Mouse (Mus musculus) embryonic facial prominence, embryonic 13.5 days (tissue): Measurements from ENCODE around the gene Ngp. TPM values are rescaled to one million over a fixed set of nuclear protein-coding genes. Genes with fewer than 3 reads are reported as not detected.
"Not testable (repeated sequence)": the region's sequence is repeated elsewhere in the genome, so short reads cannot be mapped to it uniquely, and the experiment has no call there.

ENCODE experiments used
- ATAC-seq: fragments of 200-750 bp; cut with Nextera tagmentation; 2 replicates; pipeline ENCODE4 v1.8.0; 2017; ENCODE audit warnings: low read depth; ENCODE audit not compliant: insufficient number of reproducible peaks, insufficient read depth, low FRiP score, low TSS enrichment
- H3K27ac ChIP-seq: fragments of 300-500 bp; sonication (generic); 2 replicates; pipeline ENCODE4 v1.5.1; 2015; ENCODE audit warnings: moderate library complexity, mild to moderate bottlenecking, inconsistent platforms
- H3K27me3 ChIP-seq: fragments of 300-500 bp; sonication (generic); 2 replicates; pipeline ENCODE4 v1.6.1; 2015; ENCODE audit warnings: mild to moderate bottlenecking, inconsistent platforms
- H3K36me3 ChIP-seq: fragments of 300-500 bp; sonication (generic); 2 replicates; pipeline ENCODE4 v1.6.1; 2015; ENCODE audit warnings: mild to moderate bottlenecking, inconsistent platforms
- H3K4me1 ChIP-seq: fragments of 300-500 bp; sonication (generic); 2 replicates; pipeline ENCODE4 v1.6.1; 2015; ENCODE audit warnings: inconsistent platforms
- H3K4me2 ChIP-seq: fragments of 300-500 bp; sonication (generic); 2 replicates; pipeline ENCODE4 v1.6.1; 2015; ENCODE audit warnings: moderate library complexity, mild to moderate bottlenecking, inconsistent platforms
- H3K4me3 ChIP-seq: fragments of 300-500 bp; sonication (generic); 2 replicates; pipeline ENCODE4 v1.5.1; 2015; ENCODE audit warnings: mild to moderate bottlenecking, inconsistent platforms
- H3K9ac ChIP-seq: fragments of 300-500 bp; sonication (generic); 2 replicates; pipeline ENCODE4 v1.6.1; 2015; ENCODE audit warnings: mild to moderate bottlenecking, inconsistent platforms
- H3K9me3 ChIP-seq: fragments of 300-500 bp; sonication (generic); 2 replicates; pipeline ENCODE4 v1.6.1; 2016; ENCODE audit warnings: inconsistent platforms
- WGBS: fragments of 180-500 bp; shearing (Covaris S2); methylation state at CpG from one replicate; pipeline ENCODE4 v1.1.7; 2015; ENCODE audit warnings: mixed read lengths; 5-methylcytosine and 5-hydroxymethylcytosine counted together
- polyA plus RNA-seq: library from polyadenylated mRNA; unstranded; fragments of >200 nt; fragmentation: Nextera tagmentation; extraction: Ambion mirVana; gene quantifications from 2 replicates; pipeline ENCODE4 v1.2.1, GENCODE M21; 2015

Ngp gene
- polyA plus RNA-seq, 1 experiment from 2014 or later = 1.1 TPM

DNA sequence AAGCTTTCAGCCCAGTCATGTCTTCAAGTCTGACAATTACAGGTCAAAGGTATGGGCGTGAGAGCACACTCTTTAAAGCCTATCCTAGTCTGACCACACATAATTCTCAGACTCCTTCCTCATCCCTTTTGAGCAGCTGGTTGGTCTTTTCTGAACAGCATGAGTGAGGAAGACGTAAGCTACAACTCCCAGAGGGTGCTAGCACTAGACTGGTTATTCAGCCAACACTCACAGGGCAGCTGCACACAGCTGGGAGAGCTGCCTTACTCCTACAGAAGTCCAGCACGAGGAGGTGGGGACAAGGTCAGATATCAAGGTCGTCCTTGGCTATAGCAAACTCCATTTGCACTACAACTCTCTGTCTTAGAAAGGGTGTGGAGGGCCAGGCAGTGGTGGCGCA lies 18.9 kb upstream of the Ngp start:
- Histone ChIP-seq H3K9me3 (no peaks in the 10 kb centered on the region), H3K36me3 (peaks cover 36% of the 10 kb centered on the region), H3K9ac (no peak overlapping the region), H3K4me3 (no peak overlapping the region), H3K4me1 (0 out of 2 replicates have a peak, but pooled peaks cover under 1% of the 10 kb centered on the region), H3K4me2 (no peak overlapping the region), H3K27me3 (no peaks in the 10 kb centered on the region), H3K27ac (no peak overlapping the region)
- ATAC-seq = no peak
- WGBS = 90% methylated on average over 5 of the region's 5 CpGs

DNA sequence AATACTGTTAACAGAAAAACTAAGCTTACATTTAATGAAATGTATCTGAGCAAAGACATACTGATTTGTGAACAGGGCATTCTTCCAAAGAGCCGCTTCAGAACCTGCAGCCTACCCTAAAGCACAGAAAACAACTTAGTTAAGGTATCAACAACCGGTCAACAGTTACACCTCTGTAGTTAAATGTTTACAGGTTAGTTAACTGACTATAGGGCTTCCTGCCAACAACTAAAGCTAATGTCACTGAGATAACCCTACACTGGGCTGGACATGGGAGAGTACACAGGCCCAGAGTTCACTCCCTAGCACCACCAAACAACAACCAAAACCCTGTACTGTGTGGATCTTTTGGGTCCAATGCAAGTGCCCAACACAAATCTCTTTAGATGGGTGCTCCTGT lies 16.8 kb upstream of the Ngp start:
- WGBS = 97% methylated on average over 2 of the region's 2 CpGs
- no peaks in the 10 kb centered on the region for H3K27me3 ChIP-seq
- no peak overlapping the region for H3K4me2 ChIP-seq
- no peak overlapping the region for H3K4me3 ChIP-seq
- no peak overlapping the region for H3K9ac ChIP-seq
- H3K36me3 ChIP-seq = peaks cover 24% of the 10 kb centered on the region
- no peak overlapping the region for H3K27ac ChIP-seq
- H3K4me1 ChIP-seq = peaks cover 14% of the 10 kb centered on the region
- H3K9me3 ChIP-seq = no peaks in the 10 kb centered on the region
- no peak for ATAC-seq

DNA sequence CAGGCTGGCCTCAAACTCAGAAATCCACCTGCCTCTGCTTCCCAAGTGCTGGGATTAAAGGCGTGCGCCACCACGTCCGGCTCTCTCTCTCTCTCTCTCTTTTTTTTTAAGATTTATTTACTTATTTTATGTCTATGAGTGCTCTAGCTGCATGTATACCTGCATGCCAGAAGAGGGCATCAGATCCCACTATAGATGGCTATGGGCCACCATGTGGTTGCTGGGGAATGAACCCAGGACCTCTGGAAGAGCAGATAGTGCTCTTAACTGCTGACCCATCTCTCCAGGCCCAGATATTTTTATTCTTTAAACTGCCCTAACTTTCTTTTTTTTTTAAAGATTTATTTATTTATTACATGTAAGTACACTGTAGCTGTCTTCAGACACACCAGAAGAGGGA lies 16.3 kb upstream of the Ngp start:
- not testable (repeated sequence) for H3K9me3 ChIP-seq, H3K4me3 ChIP-seq, H3K9ac ChIP-seq, ATAC-seq, H3K27ac ChIP-seq, H3K4me2 ChIP-seq, H3K27me3 ChIP-seq
- Histone ChIP-seq H3K4me1 (peaks cover 14% of the 10 kb centered on the region), H3K36me3 (peaks cover 21% of the 10 kb centered on the region)
- 95% methylated on average over 4 of the region's 4 CpGs for WGBS

DNA sequence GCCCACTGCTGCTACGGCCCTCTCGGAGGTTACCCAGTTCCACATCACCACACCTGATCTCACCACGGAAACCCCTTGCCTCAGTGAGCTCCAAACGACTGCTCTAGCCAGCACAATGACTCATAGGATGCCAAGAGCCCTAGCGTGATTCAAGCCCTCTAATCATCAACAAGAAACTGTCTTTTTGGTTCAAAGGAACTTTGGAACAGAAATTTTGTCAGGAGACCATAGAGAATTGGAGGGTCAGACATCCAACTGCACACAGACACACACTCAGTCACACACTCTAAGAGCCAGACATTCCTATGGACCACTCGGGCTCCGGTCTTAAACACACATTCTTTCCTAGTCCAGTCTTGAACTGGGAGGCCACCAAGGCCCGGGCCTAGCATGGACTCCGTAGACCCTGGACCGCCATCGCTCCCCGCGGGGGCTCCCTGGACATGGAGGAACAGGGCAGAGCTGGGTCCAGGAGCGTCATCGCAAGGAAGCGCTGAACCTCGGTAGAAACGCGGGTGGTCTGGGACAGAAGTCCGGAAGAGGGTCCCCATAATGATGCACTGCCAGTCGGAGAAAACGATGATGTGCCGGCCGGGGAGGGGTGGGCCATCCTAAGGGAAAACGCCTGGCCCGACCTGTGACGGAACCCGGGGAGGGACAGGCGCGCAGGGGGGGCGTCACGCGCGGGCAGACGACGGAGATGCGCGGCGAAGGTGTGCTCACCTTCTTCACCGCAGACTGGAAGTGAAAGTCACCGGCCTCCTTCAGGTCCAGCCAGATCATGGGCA lies 12.0 kb upstream of the Ngp start:
- H3K4me1 ChIP-seq = peaks cover 14% of the 10 kb centered on the region
- H3K36me3 ChIP-seq = peaks cover 9% of the 10 kb centered on the region
- no peaks in the 10 kb centered on the region for H3K27me3 ChIP-seq
- H3K9me3 ChIP-seq = no peaks in the 10 kb centered on the region
- peak overlapping the region; percentile 95 for H3K4me2 ChIP-seq
- peak; percentile 50 for ATAC-seq
- 2% methylated on average over 41 of the region's 41 CpGs for WGBS
- H3K4me3 ChIP-seq = peak overlapping the region; percentile 90
- peak overlapping the region; percentile 95 for H3K9ac ChIP-seq
- peak overlapping the region; percentile 75 for H3K27ac ChIP-seq

DNA sequence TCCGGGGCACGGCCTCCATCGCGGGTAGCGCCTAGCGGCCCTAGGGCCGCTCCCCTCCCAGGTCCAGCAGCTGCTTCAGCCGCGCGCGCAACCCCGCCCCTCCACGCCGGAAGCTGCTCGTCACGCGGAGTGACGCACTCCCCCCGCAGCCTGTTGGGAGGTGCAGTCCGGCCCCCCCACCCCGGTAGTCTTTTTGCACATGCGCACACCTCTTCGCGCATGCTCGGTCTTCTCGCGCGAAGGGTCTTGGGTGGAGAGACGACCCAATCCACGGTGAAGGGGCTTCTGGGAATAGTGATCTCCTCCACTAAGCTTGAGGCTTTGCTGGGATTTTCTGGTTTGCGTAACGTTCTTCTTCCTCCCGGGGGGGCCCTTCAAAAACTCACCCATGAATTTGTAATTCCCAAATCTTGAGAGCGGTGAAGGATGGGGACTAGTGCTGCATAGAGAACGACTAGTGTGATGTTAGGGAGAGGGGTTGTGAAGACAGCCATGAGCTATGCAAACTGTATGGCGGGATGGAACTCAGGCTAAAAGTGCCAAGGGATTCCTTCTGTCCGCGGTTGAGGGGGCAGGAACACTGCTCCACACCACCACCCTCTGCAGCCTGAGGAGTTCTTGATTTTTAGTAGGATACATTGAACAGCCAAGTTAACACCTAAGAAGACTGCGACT lies 11.3 kb upstream of the Ngp start, which contains the start of gene Ptpn23:
TSS of gene Ptpn23 (minus strand) at position 115 of the 675 bp plus-strand sequence.
- Histone ChIP-seq H3K9ac (peak within 1 kb of the TSS; percentile 95), H3K9me3 (no peaks in the 10 kb centered on the region), H3K27ac (peak within 1 kb of the TSS; percentile 84), H3K27me3 (no peaks in the 10 kb centered on the region), H3K4me2 (peak within 1 kb of the TSS; percentile 95), H3K36me3 (peaks cover 6% of the 10 kb centered on the region; the same call in 1 of the 2 replicates), H3K4me1 (peaks cover 14% of the 10 kb centered on the region), H3K4me3 (peak within 1 kb of the TSS; percentile 90)
- WGBS = 1% methylated on average over 39 of the region's 39 CpGs
- peak; percentile 94 for ATAC-seq

DNA sequence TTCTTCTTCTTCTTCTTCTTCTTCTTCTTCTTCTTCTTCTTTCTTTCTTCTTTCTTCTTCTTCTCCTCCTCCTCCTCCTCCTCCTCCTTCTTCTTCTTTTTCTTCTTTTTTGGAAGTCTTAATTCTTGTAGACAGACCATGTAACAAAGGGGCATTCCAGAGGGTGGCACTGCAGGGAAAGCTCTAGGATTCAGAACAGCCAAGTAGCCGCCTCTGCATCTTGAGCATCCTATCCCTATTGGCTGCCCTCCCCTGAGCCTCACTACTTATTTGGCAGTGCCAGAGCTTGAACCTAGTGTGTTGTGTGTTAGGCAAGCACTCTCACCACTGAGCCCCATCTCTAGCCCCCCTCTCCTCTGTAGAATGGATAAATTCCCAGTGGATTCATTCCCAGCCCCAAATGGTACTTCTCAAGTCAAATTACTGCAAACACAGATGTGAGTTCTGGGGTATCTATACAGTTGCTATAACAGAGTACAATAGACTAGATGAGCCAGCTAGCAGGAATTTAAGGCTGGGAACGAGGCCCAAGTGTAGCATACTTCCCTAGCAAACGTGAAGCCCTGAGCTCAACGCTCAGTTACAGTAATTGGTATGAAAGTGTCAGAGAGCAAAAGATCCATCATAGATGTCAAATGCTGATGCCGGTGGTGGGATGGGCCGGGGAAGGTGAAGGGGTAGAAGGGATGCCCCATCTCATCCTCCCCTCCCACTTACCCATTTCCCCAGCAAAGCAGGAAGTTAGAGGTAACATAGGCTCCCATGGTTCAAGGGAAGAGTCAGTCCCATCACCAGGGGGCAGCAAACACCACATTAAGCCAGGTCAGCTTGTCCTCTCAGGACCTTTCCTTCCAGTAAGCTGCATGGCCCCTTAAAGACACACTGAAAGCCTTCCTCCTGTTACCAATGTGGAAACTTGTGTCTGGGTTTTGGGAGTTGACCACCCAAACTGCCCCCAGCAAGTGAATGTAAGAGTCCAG lies 8.3 kb upstream of the Ngp start:
- H3K9ac ChIP-seq = no peak overlapping the region
- WGBS = 42% methylated on average over 6 of the region's 6 CpGs
- ATAC-seq = no peak
- no peaks in the 10 kb centered on the region for H3K27me3 ChIP-seq
- peaks cover 9% of the 10 kb centered on the region for H3K4me1 ChIP-seq
- no peaks in the 10 kb centered on the region for H3K9me3 ChIP-seq
- H3K4me3 ChIP-seq = no peak overlapping the region
- H3K36me3 ChIP-seq = no peaks in the 10 kb centered on the region
- no peak overlapping the region for H3K27ac ChIP-seq
- no peak overlapping the region for H3K4me2 ChIP-seq

DNA sequence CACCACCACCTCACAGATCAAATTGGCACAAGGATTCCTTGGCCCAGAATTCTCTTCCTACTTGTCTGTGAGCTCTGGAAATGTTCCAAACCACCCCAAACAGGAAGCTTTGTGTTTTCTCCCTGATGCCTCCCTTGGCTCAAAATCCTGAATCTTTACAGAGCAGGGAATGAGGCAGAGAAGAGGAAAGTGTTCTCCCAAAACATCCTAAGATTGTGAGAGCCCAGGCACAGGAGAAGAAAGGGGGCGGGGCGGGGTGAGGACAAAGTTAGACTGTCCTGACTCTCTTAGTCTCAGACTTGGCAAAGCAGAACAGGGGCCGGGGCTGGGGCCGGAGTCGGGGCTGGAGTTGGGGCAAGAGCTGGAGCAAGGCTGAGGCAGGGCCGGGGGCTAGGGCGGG lies 6.6 kb upstream of the Ngp start:
- Histone ChIP-seq H3K4me3 (no peak overlapping the region), H3K4me2 (no peak overlapping the region), H3K27ac (no peak overlapping the region), H3K9me3 (no peaks in the 10 kb centered on the region), H3K27me3 (no peaks in the 10 kb centered on the region), H3K36me3 (no peaks in the 10 kb centered on the region), H3K9ac (0 out of 2 replicates have a peak overlapping the region, but pooled peaks have one; percentile 40), H3K4me1 (no peaks in the 10 kb centered on the region)
- ATAC-seq = no peak
- WGBS = 65% methylated on average over 7 of the region's 7 CpGs

DNA sequence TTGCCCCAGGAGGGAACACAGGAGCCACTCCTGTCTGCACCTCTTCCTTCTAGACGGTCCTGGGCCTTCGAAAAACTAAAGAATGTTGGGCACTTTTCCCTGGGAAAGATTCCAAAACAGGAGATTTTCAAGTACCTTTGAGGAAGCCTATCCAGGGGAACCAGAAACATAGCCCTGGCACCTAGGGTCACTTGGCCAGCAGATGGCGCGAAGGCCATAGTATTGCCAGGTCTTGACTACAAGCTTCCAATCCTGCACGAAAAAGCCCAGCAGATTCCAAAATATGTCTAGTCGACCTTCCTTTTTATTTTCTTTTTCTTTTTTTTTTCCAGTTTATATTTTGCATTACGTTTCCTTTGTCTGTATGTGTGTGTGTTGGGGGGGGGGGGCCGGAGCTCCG lies 5.8 kb upstream of the Ngp start:
- no peak overlapping the region for H3K4me2 ChIP-seq
- no peaks in the 10 kb centered on the region for H3K27me3 ChIP-seq
- no peak overlapping the region for H3K4me3 ChIP-seq
- no peaks in the 10 kb centered on the region for H3K9me3 ChIP-seq
- no peaks in the 10 kb centered on the region for H3K36me3 ChIP-seq
- ATAC-seq = no peak
- H3K9ac ChIP-seq = no peak overlapping the region
- WGBS = 54% methylated on average over 9 of the region's 9 CpGs
- H3K27ac ChIP-seq = no peak overlapping the region
- no peaks in the 10 kb centered on the region for H3K4me1 ChIP-seq

DNA sequence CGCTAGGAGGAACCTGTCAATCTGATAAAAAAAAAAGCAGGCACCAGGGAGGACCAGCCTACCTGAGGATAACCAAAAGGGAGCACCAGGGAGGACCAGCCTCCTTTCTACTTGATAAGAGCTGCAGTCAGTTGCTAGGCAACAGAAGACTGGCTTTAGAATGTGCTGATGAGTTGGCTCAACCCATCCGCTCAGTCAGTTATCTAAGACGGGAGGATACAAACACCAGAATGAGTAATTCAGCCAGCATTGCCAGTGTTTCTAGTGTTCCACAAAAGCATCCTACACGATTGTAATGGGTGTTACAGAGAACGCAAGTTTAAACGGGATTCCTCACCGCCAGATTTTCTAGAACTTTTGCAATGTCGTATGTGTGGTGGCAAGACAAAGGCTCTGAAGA lies 11.7 kb downstream of the Ngp start:
- peaks cover 75% of the 10 kb centered on the region for H3K36me3 ChIP-seq

DNA sequence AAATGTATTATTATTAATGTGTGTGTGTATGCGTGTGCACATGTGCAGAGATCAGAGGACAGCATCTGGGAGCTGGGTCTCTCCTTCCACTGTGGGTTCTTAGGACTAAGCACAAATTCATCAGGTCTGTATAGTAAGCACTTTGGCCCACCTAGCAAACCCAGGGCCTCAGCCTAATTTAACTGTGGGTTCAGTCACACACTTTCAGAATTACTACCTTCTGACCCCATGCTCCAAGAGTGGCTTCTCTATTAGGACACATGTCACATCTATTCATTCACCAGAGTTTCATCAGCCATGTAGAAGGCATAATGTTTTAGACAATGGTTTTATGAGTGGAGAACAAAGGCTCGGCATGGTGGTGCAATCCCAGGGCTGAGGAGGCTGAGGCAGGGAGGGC lies 13.5 kb downstream of the Ngp start:
- Histone ChIP-seq H3K27me3 (no peaks in the 10 kb centered on the region), H3K4me3 (no peak overlapping the region), H3K9me3 (no peaks in the 10 kb centered on the region), H3K27ac (no peak overlapping the region), H3K9ac (no peak overlapping the region), H3K4me2 (no peak overlapping the region), H3K4me1 (no peaks in the 10 kb centered on the region), H3K36me3 (peaks cover 71% of the 10 kb centered on the region)
- no peak for ATAC-seq
- WGBS = 97% methylated on average over 2 of the region's 2 CpGs

More for the DNA sequence above, 11.7 kb downstream of the Ngp start:
- Histone ChIP-seq H3K27ac (no peak overlapping the region), H3K9ac (no peak overlapping the region), H3K9me3 (no peaks in the 10 kb centered on the region), H3K4me1 (no peaks in the 10 kb centered on the region), H3K4me2 (no peak overlapping the region), H3K27me3 (no peaks in the 10 kb centered on the region), H3K4me3 (no peak overlapping the region)
- no peak for ATAC-seq
- 88% methylated on average over 8 of the region's 8 CpGs for WGBS

DNA sequence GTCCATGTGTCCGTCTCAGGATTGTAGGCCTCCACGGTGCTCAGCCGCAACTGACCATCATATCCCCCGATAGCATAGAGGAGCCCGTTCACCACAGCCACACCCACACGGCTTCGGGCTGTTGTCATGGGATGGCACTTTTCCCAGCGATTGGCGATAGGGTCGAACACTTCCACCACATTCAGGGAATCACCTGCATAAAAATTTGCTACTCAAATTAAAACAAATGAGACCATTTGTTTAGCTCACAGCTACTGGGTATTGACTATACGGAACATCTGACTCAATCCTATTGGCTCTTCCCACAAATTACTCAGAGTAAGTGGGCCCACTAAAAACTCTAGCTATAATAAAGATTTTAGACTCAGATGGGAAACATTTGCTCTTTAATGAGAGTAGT lies 16.5 kb downstream of the Ngp start:
- Histone ChIP-seq H3K27me3 (no peaks in the 10 kb centered on the region), H3K9ac (no peak overlapping the region), H3K27ac (no peak overlapping the region), H3K4me2 (no peak overlapping the region), H3K4me1 (no peaks in the 10 kb centered on the region), H3K9me3 (no peaks in the 10 kb centered on the region), H3K36me3 (peaks cover 48% of the 10 kb centered on the region), H3K4me3 (no peak overlapping the region)
- ATAC-seq = no peak
- 92% methylated on average over 11 of the region's 11 CpGs for WGBS
